Mouse (Mus musculus) ES-E14 (cell line): ENCODE measurements around the gene Olfr313. TPM values are rescaled to one million over a fixed set of nuclear protein-coding genes. Genes with fewer than 3 reads are reported as not detected.
"Not testable (repeated sequence)": the region's sequence is repeated elsewhere in the genome, so short reads cannot be mapped to it uniquely, and the experiment has no call there.

ENCODE experiments used
- DNase-seq: peaks from one replicate; pipeline ENCODE4 v3.0.0-alpha.2; 2013; ENCODE audit warnings: low read depth, low spot score
- H3K27ac ChIP-seq: 2 replicates; pipeline ENCODE4 v1.5.1; 2012; ENCODE audit warnings: low read depth, mild to moderate bottlenecking, low read length, moderate library complexity, mixed read lengths; ENCODE audit not compliant: poor library complexity, insufficient read depth, severe bottlenecking
- H3K36me3 ChIP-seq: 2 replicates; pipeline ENCODE4 v1.6.1; 2012; ENCODE audit warnings: mild to moderate bottlenecking, low read length, moderate library complexity, mixed read lengths; ENCODE audit not compliant: control insufficient read depth, poor library complexity, insufficient read depth, severe bottlenecking
- H3K4me1 ChIP-seq, 2 experiments: fragments of 150-350 bp in 1 of 2; sonication (generic) in 1 of 2; 2 replicates each; pipeline ENCODE4 v1.6.1; 2012; ENCODE audit warnings: low read length in 2 of 2, mild to moderate bottlenecking in 1 of 2, mixed read lengths in 1 of 2; ENCODE audit not compliant: control insufficient read depth in 2 of 2, insufficient read depth in 2 of 2, poor library complexity in 1 of 2
- H3K4me3 ChIP-seq, 2 experiments: fragments of 150-350 bp in 1 of 2; sonication (generic) in 1 of 2; 2 replicates each; pipeline ENCODE4 v1.5.1; 2012; ENCODE audit warnings: low read length in 2 of 2, low read depth in 1 of 2, mild to moderate bottlenecking in 1 of 2, mixed read lengths in 1 of 2; ENCODE audit not compliant: insufficient read depth in 1 of 2, poor library complexity in 1 of 2, severe bottlenecking in 1 of 2
- H3K9ac ChIP-seq: 2 replicates; pipeline ENCODE4 v1.6.1; 2012; ENCODE audit warnings: low read depth, mild to moderate bottlenecking, low read length, mixed read lengths; ENCODE audit not compliant: poor library complexity, insufficient read depth, severe bottlenecking
- H3K9me3 ChIP-seq: fragments of 150-350 bp; sonication (generic); 2 replicates; pipeline ENCODE4 v1.6.1; 2012; ENCODE audit warnings: low read depth, mild to moderate bottlenecking, low read length; ENCODE audit not compliant: control insufficient read depth, insufficient read depth
- CHD2 ChIP-seq: IDR thresholded peaks from 2 replicates; pipeline ENCODE4 v1.6.1; 2014; ENCODE audit warnings: mild to moderate bottlenecking, low read depth, low read length, inconsistent platforms
- HCFC1 ChIP-seq: IDR thresholded peaks from 2 replicates; pipeline ENCODE4 v1.6.1; 2012; ENCODE audit warnings: low read length, inconsistent platforms, borderline replicate concordance; ENCODE audit not compliant: insufficient read depth
- MAFK ChIP-seq: IDR thresholded peaks from 2 replicates; pipeline ENCODE4 v1.6.1; 2014; ENCODE audit warnings: mild to moderate bottlenecking, low read depth, low read length, inconsistent platforms; ENCODE audit not compliant: insufficient read depth
- ZC3H11A ChIP-seq: IDR thresholded peaks from 2 replicates; pipeline ENCODE4 v1.6.1; 2012; ENCODE audit warnings: low read depth, mild to moderate bottlenecking, inconsistent platforms, low read length, borderline replicate concordance
- ZNF384 ChIP-seq: IDR thresholded peaks from 2 replicates; pipeline ENCODE4 v1.6.1; 2012; ENCODE audit warnings: low read depth, low read length, inconsistent platforms
- in situ Hi-C, 2 experiments: fragments of 600-800 bp; cut with MboI; formaldehyde crosslinking; loops; one replicate each; pipeline ENCODE4 v1.15.1; 2025; ENCODE audit warnings: low sequenced_read_pairs in 2 of 2, inconsistent platforms in 1 of 2; ENCODE audit not compliant: unreplicated experiment in 2 of 2
- total RNA-seq: library from RNA; depleted of rRNA; stranded (reverse); fragments of 300-350 nt; gene quantifications from 2 replicates; pipeline ENCODE4 v1.2.3, GENCODE M21; 2012; rRNA removed

Gene Olfr313
- total RNA-seq, result not detected in 2 replicates

DNA sequence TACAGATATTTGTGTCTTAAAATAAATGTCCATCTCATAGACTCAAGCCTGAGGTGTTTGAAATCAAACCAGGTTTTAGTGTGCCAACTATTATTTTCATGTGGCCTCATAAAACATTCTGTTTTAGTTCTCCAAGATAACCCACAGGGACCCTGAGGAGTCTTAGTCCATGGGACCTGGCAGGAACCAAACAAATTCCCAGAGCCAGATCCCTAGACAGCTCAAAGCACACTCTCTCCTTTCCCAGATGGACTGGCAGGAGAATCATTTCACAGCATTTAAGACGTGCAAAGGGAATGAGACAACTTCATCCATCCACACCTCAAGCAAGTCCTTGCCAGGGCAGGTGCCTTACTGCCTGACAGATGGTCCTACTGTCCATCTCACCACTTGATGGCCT is at the start of gene Olfr313:
Gene Olfr313 (plus strand): TSS at position 301 of the 400 bp plus-strand sequence.
- H3K4me3 ChIP-seq, H3K9ac ChIP-seq, H3K36me3 ChIP-seq, H3K27ac ChIP-seq, H3K9me3 ChIP-seq, H3K4me1 ChIP-seq, in situ Hi-C loops, DNase-seq: not testable (repeated sequence)

DNA sequence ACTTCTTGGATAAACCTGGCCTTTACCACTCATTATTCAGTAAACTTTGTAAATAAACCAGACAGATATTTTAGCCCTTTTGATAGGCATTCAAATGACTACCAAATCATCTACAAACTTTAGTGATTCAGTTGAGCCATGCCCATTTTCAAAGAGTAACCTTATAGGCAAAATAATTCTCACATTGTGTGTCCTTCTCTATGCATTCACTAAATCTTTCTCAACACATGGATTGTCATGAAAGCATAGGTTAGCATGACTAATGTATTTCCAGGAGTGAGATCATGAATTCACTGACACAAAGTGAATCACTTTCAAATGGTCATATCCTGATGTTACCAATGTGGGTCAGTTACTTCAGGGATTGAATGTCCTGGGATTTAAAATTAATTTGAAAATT is 41.9 kb upstream of the Olfr313 start, which contains the start of gene Olfr315:
Gene Olfr315 (plus strand): TSS at position 301 of the 400 bp plus-strand sequence.
- no peak for TF ChIP-seq MAFK
- no peak for TF ChIP-seq CHD2
- no peak for TF ChIP-seq HCFC1
- TF ChIP-seq ZNF384, result no peak
- no peak for TF ChIP-seq ZC3H11A
- DNase-seq, result no peak
- in situ Hi-C loops, result no loop called here

DNA sequence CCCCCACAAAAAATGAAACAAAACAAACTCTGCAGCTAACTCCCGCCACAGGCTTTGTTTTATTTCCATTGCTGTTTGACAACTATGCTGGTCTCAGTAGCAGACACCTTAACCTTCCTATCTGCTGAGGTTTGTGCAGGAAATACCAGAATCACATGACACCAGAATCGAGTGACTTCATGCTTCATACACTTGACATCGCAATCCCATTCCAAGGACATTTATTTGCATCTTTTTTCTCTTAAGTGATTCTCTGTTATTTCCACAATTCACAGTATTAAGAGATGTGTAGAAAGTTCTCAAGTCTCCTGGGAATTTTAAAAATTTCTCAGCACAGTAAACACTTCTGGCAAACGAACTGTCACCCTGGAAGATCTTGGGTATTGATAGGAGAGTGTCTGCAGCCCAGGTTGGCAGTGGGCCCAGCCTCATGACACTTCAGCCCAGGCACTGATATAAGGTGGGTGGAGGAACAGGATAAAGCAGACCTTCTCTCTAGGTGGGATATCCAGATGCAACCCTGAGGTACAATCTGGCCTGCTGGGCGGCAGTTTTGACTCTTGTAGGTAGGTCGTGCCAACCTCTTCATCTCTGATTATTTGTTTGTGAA is 32.2 kb upstream of the Olfr313 start, which contains the start of gene Olfr314:
Gene Olfr314 (plus strand): TSS at position 473 of the 610 bp plus-strand sequence.
- in situ Hi-C loops, result no loop called here
- no peaks in the 10 kb centered on the region for H3K9me3 ChIP-seq
- no peak for TF ChIP-seq ZC3H11A
- no peak within 1 kb of the TSS for H3K27ac ChIP-seq
- H3K4me1 ChIP-seq, result no peaks in the 10 kb centered on the region
- no peak within 1 kb of the TSS for H3K4me3 ChIP-seq
- no peak for DNase-seq
- H3K36me3 ChIP-seq, result no peaks in the 10 kb centered on the region
- H3K9ac ChIP-seq, result no peak within 1 kb of the TSS

More for the DNA sequence above, 41.9 kb upstream of the Olfr313 start, which contains the start of gene Olfr315:
- H3K4me1 ChIP-seq, result no peaks in the 10 kb centered on the region
- H3K9ac ChIP-seq, result no peak within 1 kb of the TSS
- H3K27ac ChIP-seq, result no peak within 1 kb of the TSS
- no peaks in the 10 kb centered on the region for H3K9me3 ChIP-seq
- no peak within 1 kb of the TSS for H3K4me3 ChIP-seq
- H3K36me3 ChIP-seq, result no peaks in the 10 kb centered on the region

DNA sequence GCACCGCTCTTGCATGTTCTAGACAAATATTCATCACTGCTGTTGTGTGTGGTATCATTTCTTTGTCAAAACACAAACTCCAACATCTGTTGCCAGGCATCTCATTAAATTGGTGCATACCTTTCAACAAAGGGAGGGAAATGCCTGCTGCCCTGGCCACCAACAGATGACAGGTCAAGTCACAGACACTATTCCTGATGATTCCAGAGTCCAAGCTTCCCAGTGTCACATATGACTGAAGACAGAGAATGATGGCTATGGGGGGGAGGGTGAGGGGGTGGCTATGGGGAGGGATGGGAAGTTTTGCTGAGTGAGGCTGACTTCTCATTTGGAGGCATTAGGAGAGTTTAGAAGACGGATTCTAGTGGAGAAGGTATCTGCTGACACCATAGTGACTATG is 30.6 kb upstream of the Olfr313 start:
- Histone ChIP-seq H3K9ac (no peak overlapping the region), H3K27ac (no peak overlapping the region), H3K9me3 (no peaks in the 10 kb centered on the region), H3K4me1 (no peaks in the 10 kb centered on the region), H3K4me3 (no peak overlapping the region), H3K36me3 (no peaks in the 10 kb centered on the region)
- TF ChIP-seq ZC3H11A (no peak), MAFK (no peak), CHD2 (no peak), HCFC1 (no peak), ZNF384 (no peak)
- no peak for DNase-seq
- in situ Hi-C loops, result no loop called here

DNA sequence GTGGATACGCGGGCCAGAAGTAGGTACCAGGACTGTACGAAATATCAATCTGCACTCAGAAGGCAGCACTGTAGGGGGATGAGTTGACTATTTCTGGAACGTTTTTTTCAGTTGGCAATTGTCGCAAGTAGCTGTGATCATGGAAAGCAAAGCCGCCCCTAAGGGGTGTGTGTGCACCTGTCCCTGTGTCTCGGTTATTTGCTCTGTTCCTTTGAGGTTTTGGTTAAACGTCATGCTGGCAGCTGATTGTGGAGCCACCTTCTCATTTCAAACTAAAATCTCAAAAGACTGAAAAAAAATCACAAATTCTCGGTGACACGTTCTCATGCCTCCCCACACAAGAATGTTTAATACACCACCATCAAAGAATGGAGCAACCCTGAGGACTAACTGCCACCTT is 27.1 kb upstream of the Olfr313 start:
- no peak for DNase-seq
- Histone ChIP-seq H3K36me3 (no peaks in the 10 kb centered on the region), H3K9ac (no peak overlapping the region), H3K4me1 (no peaks in the 10 kb centered on the region), H3K9me3 (no peaks in the 10 kb centered on the region), H3K27ac (no peak overlapping the region), H3K4me3 (no peak overlapping the region)
- TF ChIP-seq CHD2, result no peak
- no peak for TF ChIP-seq HCFC1
- TF ChIP-seq ZNF384, result no peak
- TF ChIP-seq ZC3H11A, result no peak
- no peak for TF ChIP-seq MAFK
- in situ Hi-C loops, result no loop called here
